Mouse (Mus musculus) liver, postnatal 0 days (tissue): Measurements from ENCODE around the gene Itpk1. TPM values are rescaled to one million over a fixed set of nuclear protein-coding genes. Genes with fewer than 3 reads are reported as not detected.
A peak's percentile ranks its signal among the peaks of the same experiment; 100 is the strongest.

Source experiments
- ATAC-seq: fragments of 200-750 bp; cut with Nextera tagmentation; 2 replicates; pipeline ENCODE4 v1.8.0; 2017; ENCODE audit warnings: mild to moderate bottlenecking, moderate library complexity
- DNase-seq: peaks from one replicate; pipeline ENCODE4 v3.0.0-alpha.2; 2016
- H3K27ac ChIP-seq: fragments of 300-500 bp; sonication (generic); 2 replicates; pipeline ENCODE4 v1.5.1; 2014; ENCODE audit warnings: antibody characterized with exemption, moderate library complexity, mild to moderate bottlenecking, low read depth
- H3K27me3 ChIP-seq: fragments of 300-500 bp; sonication (generic); 2 replicates; pipeline ENCODE4 v1.6.1; 2014; ENCODE audit warnings: low read length, control low read depth, mixed read lengths; ENCODE audit not compliant: insufficient read depth
- H3K36me3 ChIP-seq: fragments of 300-500 bp; sonication (generic); replicated peaks from 2 replicates; pipeline ENCODE4 v1.6.1; 2014; ENCODE audit warnings: mild to moderate bottlenecking, control low read depth, low read length, moderate library complexity, mixed read lengths; ENCODE audit not compliant: insufficient read depth
- H3K4me1 ChIP-seq: fragments of 300-500 bp; sonication (generic); 2 replicates; pipeline ENCODE4 v1.6.1; 2014; ENCODE audit warnings: antibody characterized with exemption, mild to moderate bottlenecking, control low read depth; ENCODE audit not compliant: insufficient read depth
- H3K4me2 ChIP-seq: fragments of 300-500 bp; sonication (generic); 2 replicates; pipeline ENCODE4 v1.6.1; 2014; ENCODE audit warnings: low read depth, mild to moderate bottlenecking, low read length, moderate library complexity, mixed read lengths
- H3K4me3 ChIP-seq: fragments of 300-500 bp; sonication (generic); 2 replicates; pipeline ENCODE4 v1.5.1; 2014; ENCODE audit warnings: low read depth, low read length
- H3K9ac ChIP-seq: fragments of 300-500 bp; sonication (generic); replicated peaks from 2 replicates; pipeline ENCODE4 v1.6.1; 2014; ENCODE audit warnings: mild to moderate bottlenecking, moderate library complexity
- H3K9me3 ChIP-seq: fragments of 300-500 bp; sonication (generic); 2 replicates; pipeline ENCODE4 v1.6.1; 2016; ENCODE audit warnings: mild to moderate bottlenecking, control low read depth, low read length, mixed read lengths
- CTCF ChIP-seq: sonication (generic); IDR thresholded peaks from 2 replicates; pipeline ENCODE4 v1.5.1; 2016; ENCODE audit warnings: antibody characterized with exemption, low read depth
- EP300 ChIP-seq: IDR thresholded peaks from 2 replicates; pipeline ENCODE4 v1.6.1; 2016; ENCODE audit warnings: antibody characterized with exemption, low read depth, mild to moderate bottlenecking
- whole genome bisulfite sequencing: fragments of 180-500 bp; shearing (Covaris S2); extraction: QIAGEN DNeasy Blood & Tissue Kit; methylation state at CpG from one replicate; pipeline ENCODE4 v1.1.7; 2014; ENCODE audit not compliant: insufficient replicate concordance; 5-methylcytosine and 5-hydroxymethylcytosine counted together
- polyA plus RNA-seq: library from polyadenylated mRNA; unstranded; fragments of >200 nt; fragmentation: Nextera tagmentation; extraction: Ambion mirVana; gene quantifications from 2 replicates; pipeline ENCODE4 v1.2.1, GENCODE M21; 2015

The Itpk1 gene
- polyA plus RNA-seq, 1 experiment from 2014 or later, result 3.6 TPM

DNA sequence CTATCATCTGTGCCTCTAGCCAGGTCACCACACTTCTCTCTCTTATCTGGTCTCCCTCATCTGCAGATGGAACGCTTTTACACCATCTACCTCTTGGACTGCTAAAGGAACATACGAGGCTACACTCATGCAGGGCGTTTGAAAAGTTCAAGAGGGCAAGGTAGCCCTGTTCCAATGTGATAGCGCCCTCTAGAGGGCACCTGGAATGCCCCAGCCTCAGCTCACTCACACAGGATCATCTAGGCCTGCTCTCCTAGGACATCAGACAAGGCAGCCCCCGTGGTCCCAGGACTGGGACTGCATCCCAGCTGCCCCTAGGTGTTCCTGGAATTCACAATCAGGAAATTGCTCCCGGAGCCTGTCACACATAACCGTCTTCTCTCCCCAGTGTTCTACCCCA lies 108.3 kb downstream of the Itpk1 start:
- Histone ChIP-seq H3K4me3 (no peak overlapping the region), H3K36me3 (no peaks in the 10 kb centered on the region), H3K9me3 (peaks cover 5% of the 10 kb centered on the region), H3K9ac (no peak overlapping the region), H3K4me1 (peaks cover 6% of the 10 kb centered on the region; the same call in 1 of the 2 replicates), H3K27me3 (no peaks in the 10 kb centered on the region), H3K27ac (no peak overlapping the region), H3K4me2 (no peak overlapping the region)
- ATAC-seq (no peak), DNase-seq (no peak)
- WGBS, result 72% methylated on average over 7 of the region's 7 CpGs
- TF ChIP-seq EP300 (no peak), CTCF (peak; percentile 63)

GRCm38 (mm10) chr12:102594627-102595026 lies 110.1 kb downstream of the Itpk1 start:
- no peak overlapping the region for H3K4me3 ChIP-seq
- H3K27ac ChIP-seq, result no peak overlapping the region
- DNase-seq (no peak), ATAC-seq (no peak)
- WGBS, result 83% methylated on average over 9 of the region's 9 CpGs
- H3K4me2 ChIP-seq, result no peak overlapping the region
- TF ChIP-seq CTCF (no peak), EP300 (no peak)
- H3K4me1 ChIP-seq, result peaks cover 2% of the 10 kb centered on the region; the same call in 1 of the 2 replicates
- no peaks in the 10 kb centered on the region for H3K36me3 ChIP-seq
- no peak overlapping the region for H3K9ac ChIP-seq
- peaks cover 5% of the 10 kb centered on the region for H3K9me3 ChIP-seq
- H3K27me3 ChIP-seq, result no peaks in the 10 kb centered on the region

GRCm38 (mm10) chr12:102593699-102594098 lies 111.0 kb downstream of the Itpk1 start:
- Histone ChIP-seq H3K9me3 (peaks cover 5% of the 10 kb centered on the region), H3K27ac (no peak overlapping the region), H3K36me3 (no peaks in the 10 kb centered on the region), H3K4me3 (no peak overlapping the region), H3K4me1 (no peaks in the 10 kb centered on the region), H3K9ac (no peak overlapping the region), H3K4me2 (no peak overlapping the region), H3K27me3 (no peaks in the 10 kb centered on the region)
- 81% methylated on average over 9 of the region's 9 CpGs for WGBS
- no peak for TF ChIP-seq EP300
- TF ChIP-seq CTCF, result no peak
- ATAC-seq (no peak), DNase-seq (no peak)

DNA sequence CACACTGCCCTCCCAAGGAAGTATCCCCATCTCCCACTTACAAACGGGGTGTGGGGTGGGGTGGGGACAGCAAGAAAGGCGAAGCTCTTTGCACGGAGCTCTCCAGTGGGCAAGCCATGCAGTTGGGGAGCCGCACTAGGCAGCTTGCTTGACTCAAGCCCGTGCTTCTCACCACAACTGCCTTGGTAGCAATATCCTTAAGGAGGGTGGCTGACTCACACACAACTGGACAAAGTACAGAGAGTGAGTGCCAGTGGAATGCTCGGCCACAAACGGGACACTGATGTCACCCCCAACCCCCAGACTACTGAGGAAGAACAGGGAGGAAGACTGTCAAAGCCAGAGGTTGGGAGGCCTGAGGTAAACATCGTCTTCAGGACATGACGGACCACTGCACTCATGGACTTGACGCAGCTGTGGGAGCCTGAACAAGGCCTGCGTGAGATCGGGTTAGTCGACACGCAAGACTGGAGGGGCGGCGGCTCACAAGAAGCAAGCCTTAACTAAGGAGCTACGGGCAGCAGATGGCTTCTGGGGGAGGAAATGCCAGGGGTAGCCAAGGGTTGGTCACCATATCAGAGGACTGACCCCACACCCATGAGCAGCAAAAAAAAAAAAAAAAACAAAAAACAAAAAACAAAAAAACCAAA lies 113.9 kb downstream of the Itpk1 start:
- H3K9ac ChIP-seq, result no peak overlapping the region
- H3K9me3 ChIP-seq, result no peaks in the 10 kb centered on the region
- DNase-seq (no peak), ATAC-seq (no peak)
- no peak overlapping the region for H3K4me3 ChIP-seq
- no peak for TF ChIP-seq EP300
- TF ChIP-seq CTCF, result no peak
- H3K27me3 ChIP-seq, result no peaks in the 10 kb centered on the region
- peaks cover 8% of the 10 kb centered on the region; the same call in 1 of the 2 replicates for H3K36me3 ChIP-seq
- no peak overlapping the region for H3K4me2 ChIP-seq
- no peaks in the 10 kb centered on the region for H3K4me1 ChIP-seq
- 84% methylated on average over 17 of the region's 17 CpGs for WGBS
- no peak overlapping the region for H3K27ac ChIP-seq

GRCm38 (mm10) chr12:102587106-102587505 lies 117.6 kb downstream of the Itpk1 start:
- Histone ChIP-seq H3K4me3 (no peak overlapping the region), H3K36me3 (peaks cover 13% of the 10 kb centered on the region; the same call in 1 of the 2 replicates), H3K4me1 (no peaks in the 10 kb centered on the region), H3K27ac (no peak overlapping the region), H3K27me3 (no peaks in the 10 kb centered on the region), H3K9ac (no peak overlapping the region), H3K4me2 (no peak overlapping the region), H3K9me3 (no peaks in the 10 kb centered on the region)
- TF ChIP-seq EP300 (no peak), CTCF (no peak)
- 87% methylated on average over 8 of the region's 8 CpGs for WGBS
- ATAC-seq (no peak), DNase-seq (no peak)

GRCm38 (mm10) chr12:102586286-102586881 lies 118.3 kb downstream of the Itpk1 start:
- Histone ChIP-seq H3K27ac (no peak overlapping the region), H3K27me3 (no peaks in the 10 kb centered on the region), H3K4me1 (no peaks in the 10 kb centered on the region), H3K9ac (no peak overlapping the region), H3K9me3 (no peaks in the 10 kb centered on the region), H3K36me3 (peaks cover 14% of the 10 kb centered on the region; the same call in 1 of the 2 replicates), H3K4me2 (no peak overlapping the region), H3K4me3 (no peak overlapping the region)
- DNase-seq (no peak), ATAC-seq (no peak)
- TF ChIP-seq CTCF, result no peak
- no peak for TF ChIP-seq EP300
- 72% methylated on average over 9 of the region's 9 CpGs for WGBS
